Mouse (Mus musculus) lung, postnatal 25 days (tissue): Measurements from ENCODE around the gene Dynlt3.
"Not testable (repeated sequence)": the region's sequence is repeated elsewhere in the genome, so short reads cannot be mapped to it uniquely, and the experiment has no call there.

Experiments
- DNase-seq: peaks from one replicate; pipeline ENCODE4 v3.0.0; 2022; ENCODE audit warnings: low spot score

Dynlt3 gene

GRCm38 (mm10) chrX:9662391-9663111 is at the start of gene Dynlt3:
Gene Dynlt3, minus strand, starts transcription at chrX:9663003.
- peak; percentile 86 for DNase-seq

- DNase-seq, result no peak
Measured at GRCm38 (mm10) chrX:9699815-9700214, 37.0 kb upstream of the Dynlt3 start.

GRCm38 (mm10) chrX:9695997-9696396 is 33.2 kb upstream of the Dynlt3 start:
- DNase-seq, result no peak

DNA sequence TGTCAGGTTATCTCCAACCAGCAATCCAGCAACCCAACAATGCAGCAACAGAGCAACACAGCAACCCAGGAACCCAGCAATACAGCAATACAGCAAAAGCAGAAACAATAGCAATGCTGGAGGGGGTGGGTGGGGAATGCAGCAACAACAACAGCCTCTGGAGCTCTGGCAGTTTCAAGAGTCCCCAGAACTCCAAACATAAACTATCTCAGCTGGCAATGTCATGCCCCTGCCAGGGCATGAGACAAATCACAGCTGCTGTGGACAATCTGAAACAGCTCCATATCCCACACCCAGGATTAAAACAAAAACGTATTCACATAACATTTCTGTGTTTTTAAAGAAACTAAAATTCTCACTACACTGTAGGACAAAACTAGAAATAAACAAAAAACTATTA is 9.2 kb upstream of the Dynlt3 start:
- DNase-seq, result no peak

DNA sequence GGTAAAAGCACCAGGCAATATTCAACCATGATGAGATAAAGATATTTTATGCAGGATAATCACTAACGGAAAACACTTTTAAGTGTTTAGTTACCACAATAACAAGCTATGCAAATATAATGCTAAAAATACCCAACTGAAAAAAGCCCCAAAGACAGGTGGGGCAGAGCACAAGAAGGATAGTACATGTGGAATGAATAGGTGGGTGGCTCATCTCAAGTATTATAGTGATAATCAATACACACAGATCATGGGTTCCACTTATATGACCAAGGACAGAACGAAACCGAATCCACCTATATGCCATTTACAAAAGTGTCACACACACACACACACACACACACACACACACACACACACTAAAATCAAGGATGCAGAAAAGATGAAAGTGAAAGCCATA is 8.6 kb upstream of the Dynlt3 start:
- DNase-seq, result no peak

GRCm38 (mm10) chrX:9652806-9653205 is 10.0 kb downstream of the Dynlt3 start:
- no peak for DNase-seq

- DNase-seq, result not testable (repeated sequence)
Measured at GRCm38 (mm10) chrX:9640594-9640993, 22.2 kb downstream of the Dynlt3 start.

DNA sequence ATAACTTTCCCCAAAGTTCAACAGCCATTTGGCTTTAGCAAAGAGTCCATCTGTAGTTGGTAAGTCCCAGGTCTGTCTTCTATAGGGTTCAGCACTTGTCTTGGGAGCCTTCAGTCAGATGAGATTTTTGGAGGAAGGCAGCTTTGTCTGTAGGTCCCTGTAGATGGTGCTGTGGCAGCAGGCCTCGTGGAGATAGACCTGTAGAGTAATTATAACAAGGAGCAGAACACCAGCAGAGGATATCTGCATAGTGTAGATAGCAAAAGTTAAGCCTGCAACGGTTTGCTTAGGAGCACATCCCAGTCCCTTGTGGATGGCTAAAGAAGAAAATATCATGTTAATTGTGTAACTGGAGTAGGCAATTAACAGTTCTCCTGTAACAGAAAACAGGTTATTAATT is 22.7 kb downstream of the Dynlt3 start:
- DNase-seq, result not testable (repeated sequence)
